Mouse (Mus musculus): ENCODE measurements at regions not wholly inside any gene's neighbourhood (a gene's known extent, or its start where the extent isn't known, plus 50 kb on each side); places are given as distances from the start of the nearest gene placed in this dataset.

GRCm38 (mm10) chr1:166788824-166789399 is 107.3 kb upstream of the Fmo9 start:
- H3K4me3 ChIP-seq (replicated peaks) = no peak overlapping the region
- TF ChIP-seq TAL1 (IDR thresholded peaks at IDR 0.05; ENCODE audit: low read length) (no peak), GATA1 (IDR thresholded peaks at IDR 0.05; ENCODE audit: low read length) (no peak)
- no peaks in the 10 kb centered on the region for H3K27me3 ChIP-seq (ENCODE audit: control insufficient read depth)
- no peaks in the 10 kb centered on the region for H3K36me3 ChIP-seq (ENCODE audit: control insufficient read depth)
- no peaks in the 10 kb centered on the region for H3K4me1 ChIP-seq (ENCODE audit: control insufficient read depth)
- H3K9me3 ChIP-seq (ENCODE audit: control insufficient read depth, low read length) = no peaks in the 10 kb centered on the region

- Histone ChIP-seq H3K4me1 (ENCODE audit: control insufficient read depth) (no peaks in the 10 kb centered on the region), H3K4me3 (replicated peaks) (no peak overlapping the region), H3K27me3 (ENCODE audit: control insufficient read depth) (no peaks in the 10 kb centered on the region), H3K9me3 (ENCODE audit: control insufficient read depth, low read length) (no peaks in the 10 kb centered on the region), H3K36me3 (ENCODE audit: control insufficient read depth) (no peaks in the 10 kb centered on the region)
- TF ChIP-seq TAL1 (IDR thresholded peaks at IDR 0.05; ENCODE audit: low read length) = no peak
- TF ChIP-seq GATA1 (IDR thresholded peaks at IDR 0.05; ENCODE audit: low read length) = no peak
Observed at GRCm38 (mm10) chr1:166793052-166793716, 111.5 kb upstream of the Fmo9 start.

GRCm38 (mm10) chr1:166793717-166794081 is 112.1 kb upstream of the Fmo9 start:
- Histone ChIP-seq H3K4me3 (replicated peaks) (no peak overlapping the region), H3K27me3 (ENCODE audit: control insufficient read depth) (no peaks in the 10 kb centered on the region), H3K36me3 (ENCODE audit: control insufficient read depth) (no peaks in the 10 kb centered on the region), H3K4me1 (ENCODE audit: control insufficient read depth) (no peaks in the 10 kb centered on the region), H3K9me3 (ENCODE audit: control insufficient read depth, low read length) (no peaks in the 10 kb centered on the region)
- no peak for TF ChIP-seq TAL1 (IDR thresholded peaks at IDR 0.05; ENCODE audit: low read length)
- TF ChIP-seq GATA1 (IDR thresholded peaks at IDR 0.05; ENCODE audit: low read length) = no peak

- Histone ChIP-seq H3K4me1 (ENCODE audit: control insufficient read depth) (no peaks in the 10 kb centered on the region), H3K36me3 (ENCODE audit: control insufficient read depth) (no peaks in the 10 kb centered on the region), H3K9me3 (ENCODE audit: control insufficient read depth, low read length) (no peaks in the 10 kb centered on the region), H3K4me3 (replicated peaks) (no peak overlapping the region), H3K27me3 (ENCODE audit: control insufficient read depth) (no peaks in the 10 kb centered on the region)
- TF ChIP-seq TAL1 (IDR thresholded peaks at IDR 0.05; ENCODE audit: low read length) = no peak
- TF ChIP-seq GATA1 (IDR thresholded peaks at IDR 0.05; ENCODE audit: low read length) = no peak
Observed at GRCm38 (mm10) chr1:166794622-166795244, 113.1 kb upstream of the Fmo9 start.

GRCm38 (mm10) chr1:166795613-166796012 is 114.0 kb upstream of the Fmo9 start:
- Histone ChIP-seq H3K4me1 (ENCODE audit: control insufficient read depth) (no peaks in the 10 kb centered on the region), H3K4me3 (replicated peaks) (no peak overlapping the region)
- TF ChIP-seq GATA1 (IDR thresholded peaks at IDR 0.05; ENCODE audit: low read length) (no peak), TAL1 (IDR thresholded peaks at IDR 0.05; ENCODE audit: low read length) (no peak)

GRCm38 (mm10) chr1:166796362-166796925 is 114.8 kb upstream of the Fmo9 start:
- TF ChIP-seq GATA1 (IDR thresholded peaks at IDR 0.05; ENCODE audit: low read length) (no peak), TAL1 (IDR thresholded peaks at IDR 0.05; ENCODE audit: low read length) (no peak)
- no peaks in the 10 kb centered on the region for H3K4me1 ChIP-seq (ENCODE audit: control insufficient read depth)
- no peaks in the 10 kb centered on the region for H3K27me3 ChIP-seq (ENCODE audit: control insufficient read depth)
- no peaks in the 10 kb centered on the region for H3K9me3 ChIP-seq (ENCODE audit: control insufficient read depth, low read length)
- no peak overlapping the region for H3K4me3 ChIP-seq (replicated peaks)
- no peaks in the 10 kb centered on the region for H3K36me3 ChIP-seq (ENCODE audit: control insufficient read depth)

More at GRCm38 (mm10) chr1:166795613-166796012, 114.0 kb upstream of the Fmo9 start:
- H3K36me3 ChIP-seq (ENCODE audit: control insufficient read depth) = no peaks in the 10 kb centered on the region
- H3K9me3 ChIP-seq (ENCODE audit: control insufficient read depth, low read length) = no peaks in the 10 kb centered on the region
- no peaks in the 10 kb centered on the region for H3K27me3 ChIP-seq (ENCODE audit: control insufficient read depth)

GRCm38 (mm10) chr1:166796931-166797330 is 115.3 kb upstream of the Fmo9 start:
- no peaks in the 10 kb centered on the region for H3K27me3 ChIP-seq (ENCODE audit: control insufficient read depth)
- no peaks in the 10 kb centered on the region for H3K36me3 ChIP-seq (ENCODE audit: control insufficient read depth)
- TF ChIP-seq GATA1 (IDR thresholded peaks at IDR 0.05; ENCODE audit: low read length) (no peak), TAL1 (IDR thresholded peaks at IDR 0.05; ENCODE audit: low read length) (no peak)
- no peak overlapping the region for H3K4me3 ChIP-seq (replicated peaks)
- H3K4me1 ChIP-seq (ENCODE audit: control insufficient read depth) = no peaks in the 10 kb centered on the region
- no peaks in the 10 kb centered on the region for H3K9me3 ChIP-seq (ENCODE audit: control insufficient read depth, low read length)

- H3K4me1 ChIP-seq (ENCODE audit: control insufficient read depth) = no peaks in the 10 kb centered on the region
- H3K4me3 ChIP-seq (replicated peaks) = no peak overlapping the region
- no peaks in the 10 kb centered on the region for H3K27me3 ChIP-seq (ENCODE audit: control insufficient read depth)
- no peaks in the 10 kb centered on the region for H3K9me3 ChIP-seq (ENCODE audit: control insufficient read depth, low read length)
- TF ChIP-seq GATA1 (IDR thresholded peaks at IDR 0.05; ENCODE audit: low read length) (no peak), TAL1 (IDR thresholded peaks at IDR 0.05; ENCODE audit: low read length) (no peak)
- no peaks in the 10 kb centered on the region for H3K36me3 ChIP-seq (ENCODE audit: control insufficient read depth)
Observed at GRCm38 (mm10) chr1:166800953-166801603, 119.4 kb upstream of the Fmo9 start.

GRCm38 (mm10) chr1:166801929-166802328 is 120.3 kb upstream of the Fmo9 start:
- TF ChIP-seq GATA1 (IDR thresholded peaks at IDR 0.05; ENCODE audit: low read length) (no peak), TAL1 (IDR thresholded peaks at IDR 0.05; ENCODE audit: low read length) (no peak)
- Histone ChIP-seq H3K36me3 (ENCODE audit: control insufficient read depth) (no peaks in the 10 kb centered on the region), H3K4me3 (replicated peaks) (no peak overlapping the region), H3K9me3 (ENCODE audit: control insufficient read depth, low read length) (no peaks in the 10 kb centered on the region), H3K4me1 (ENCODE audit: control insufficient read depth) (no peaks in the 10 kb centered on the region), H3K27me3 (ENCODE audit: control insufficient read depth) (no peaks in the 10 kb centered on the region)

Measured in erythroblast, embryonic 14.5 days (primary cell).